Mouse (Mus musculus) lung, postnatal 25 days (tissue): Measurements from ENCODE around the gene Nisch.

Experiments
- DNase-seq: peaks from one replicate; pipeline ENCODE4 v3.0.0; 2022; ENCODE audit warnings: low spot score

Nisch gene

DNA sequence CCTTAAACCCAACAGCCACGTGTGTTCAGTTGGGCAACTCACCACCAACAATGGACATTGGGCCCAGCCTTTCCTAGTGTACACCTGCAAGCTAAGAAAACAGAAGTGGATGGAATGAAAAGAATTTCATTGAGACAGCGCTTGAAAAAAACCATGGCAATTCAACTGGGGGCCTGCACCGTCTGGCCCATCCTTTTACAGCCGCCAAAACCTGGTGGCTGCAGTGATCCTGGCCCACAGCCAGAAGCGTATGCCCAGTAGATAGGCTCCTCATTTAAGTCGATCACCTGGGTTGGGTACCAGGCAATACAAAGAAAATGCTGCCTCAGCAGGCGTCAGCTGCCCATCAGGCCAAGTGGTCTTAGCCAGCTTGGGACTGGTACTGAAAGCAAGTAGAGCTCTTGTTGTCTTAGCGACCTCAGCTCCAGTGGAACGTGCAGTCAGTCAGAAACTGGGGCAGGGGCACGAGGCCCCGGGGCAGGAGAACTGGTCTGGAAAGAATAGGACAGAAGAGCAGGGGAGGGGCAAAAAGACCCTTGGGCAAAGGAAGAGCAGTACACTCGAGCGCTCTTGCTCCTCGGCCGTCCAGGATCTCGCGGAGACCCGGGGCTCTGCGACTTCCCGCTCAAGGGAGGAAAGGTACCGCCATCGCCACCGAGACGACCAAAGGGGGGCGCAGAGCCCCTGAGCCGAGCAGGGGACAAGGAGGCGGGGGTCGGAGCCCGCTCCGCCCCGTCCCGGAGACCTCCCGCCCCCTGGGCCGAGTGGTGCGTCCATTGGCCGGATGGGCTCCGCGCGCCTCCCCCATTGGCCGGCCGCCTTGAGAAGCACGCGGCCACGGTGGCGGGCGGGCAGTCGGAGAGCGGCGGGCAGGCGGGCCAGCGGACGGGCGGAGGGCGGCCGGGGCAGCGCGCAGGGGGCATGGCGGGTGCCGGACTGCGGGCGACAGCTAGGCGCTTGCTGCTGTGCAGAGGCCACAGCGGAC lies 86.2 kb downstream of the Nisch start, which contains the start of gene Nt5dc2:
Gene Nt5dc2 (plus strand): TSS at position 818 of the 985 bp plus-strand sequence.
- DNase-seq: peak; percentile 90

DNA sequence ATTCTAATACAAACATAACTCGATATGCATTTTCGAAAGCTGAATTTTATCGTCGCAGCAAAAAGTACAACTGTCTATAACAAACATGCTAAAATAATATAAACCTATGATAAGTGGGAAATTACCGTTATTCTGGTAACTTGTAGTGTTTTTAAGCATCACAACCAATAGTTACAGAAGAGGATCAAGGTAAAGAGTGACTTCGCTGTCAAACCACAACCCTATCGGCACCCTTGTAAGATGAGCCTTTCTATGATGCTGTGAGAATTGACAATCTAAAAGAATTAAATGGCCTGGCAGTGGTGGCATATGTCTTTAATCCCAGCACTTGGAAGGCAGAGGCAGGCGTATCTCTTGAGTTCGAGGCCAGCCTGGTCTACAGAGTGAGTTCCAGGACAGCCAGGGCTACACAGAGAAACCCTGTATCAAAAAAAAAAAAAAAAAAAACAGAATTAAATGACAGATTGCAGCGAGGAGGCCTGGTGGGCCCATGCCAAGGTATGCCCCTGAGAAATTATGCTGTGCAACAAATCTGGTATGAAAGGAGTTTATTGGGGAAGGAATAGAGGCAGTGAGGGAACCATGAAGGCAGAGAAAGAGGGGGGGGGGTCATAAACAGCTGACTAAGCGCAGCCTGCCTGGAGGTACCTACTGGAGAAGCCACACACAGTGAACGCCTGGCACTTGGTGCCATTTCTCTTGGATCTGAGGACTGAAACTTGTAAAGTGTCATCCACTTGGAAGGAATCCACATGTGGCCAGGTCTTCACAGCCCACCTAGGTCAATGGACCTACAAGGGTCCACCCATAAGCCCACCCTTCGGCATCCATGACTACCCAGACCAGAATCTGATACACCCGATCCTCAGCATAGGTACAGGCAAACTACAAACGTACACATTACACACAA lies 87.2 kb downstream of the Nisch start:
- DNase-seq: no peak

DNA sequence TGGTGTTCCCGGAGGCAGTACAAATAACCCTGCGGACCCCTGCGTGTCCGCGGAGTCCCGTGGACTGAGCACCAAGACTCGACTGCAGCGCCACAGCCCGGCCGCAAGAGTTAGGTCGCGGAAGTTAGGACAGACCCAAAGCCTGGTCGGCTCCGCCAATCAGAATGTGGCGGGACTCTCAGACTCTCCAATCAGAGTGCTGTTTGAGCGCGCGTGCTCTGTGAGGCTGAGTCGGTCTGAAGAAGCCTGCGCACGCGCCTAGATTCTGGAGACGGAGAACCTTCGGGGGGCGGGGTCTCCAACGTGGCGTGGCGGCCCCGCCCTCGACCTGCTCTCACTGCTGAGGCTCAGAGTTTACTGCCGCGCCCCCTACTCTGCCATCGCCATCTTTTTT lies 87.9 kb downstream of the Nisch start, which contains the start of gene Smim4:
Gene Smim4 (minus strand): TSS at position 131 of the 394 bp plus-strand sequence.
- peak; percentile 99 for DNase-seq

DNA sequence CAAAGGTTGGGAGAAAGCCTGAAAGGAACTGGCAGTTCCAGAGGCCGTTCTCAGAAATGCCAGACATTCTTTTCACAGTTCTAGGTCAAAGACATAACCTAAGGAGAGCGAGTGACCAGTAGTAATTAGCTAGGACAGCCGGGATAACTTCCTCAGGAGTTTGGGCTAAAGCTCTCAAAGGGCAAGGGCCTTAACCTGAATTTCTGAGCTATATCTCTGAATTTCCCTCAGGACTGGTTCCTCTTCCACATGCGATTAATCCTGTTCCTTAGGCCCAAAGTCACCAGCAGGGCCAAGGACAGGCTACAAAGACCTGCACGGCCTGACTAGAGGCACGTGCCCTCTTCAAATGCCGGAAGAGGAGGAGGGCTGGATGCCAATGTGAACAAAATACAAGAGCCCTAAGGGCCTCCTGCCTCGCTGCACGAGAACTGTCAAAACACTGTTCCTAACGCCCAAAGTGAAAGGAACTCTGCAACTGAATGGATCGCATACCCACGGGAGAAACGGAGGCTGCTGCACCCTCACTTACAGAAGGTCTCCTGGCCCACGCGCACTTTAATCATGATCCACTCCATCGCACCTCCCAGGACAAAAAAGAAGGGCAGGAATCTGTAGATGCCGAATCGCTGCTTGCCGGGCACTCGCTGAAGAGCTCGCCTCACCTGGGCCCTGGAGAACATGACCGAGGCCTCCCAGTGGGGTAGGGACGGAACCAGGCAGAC lies 88.5 kb downstream of the Nisch start:
- DNase-seq: peak; percentile 88

DNA sequence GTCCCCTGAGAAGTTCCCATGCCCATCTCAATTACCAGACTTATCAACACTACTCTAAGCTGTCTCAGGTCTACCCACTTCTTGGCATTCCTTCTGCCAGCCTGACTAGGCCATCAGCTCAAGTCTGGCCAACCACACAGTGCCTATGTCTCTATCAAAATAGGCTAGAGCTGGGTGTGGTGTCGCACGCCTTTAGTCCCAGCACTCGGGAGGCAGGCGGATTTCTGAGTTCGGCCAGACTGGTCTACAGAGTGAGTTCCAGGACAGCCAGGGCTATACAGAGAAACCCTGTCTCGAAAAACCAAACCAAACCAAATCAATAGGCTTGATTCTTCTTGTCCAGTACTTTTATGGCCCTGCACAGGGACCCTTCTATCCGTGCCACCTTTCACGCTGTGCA lies 89.9 kb downstream of the Nisch start:
- DNase-seq: no peak

DNA sequence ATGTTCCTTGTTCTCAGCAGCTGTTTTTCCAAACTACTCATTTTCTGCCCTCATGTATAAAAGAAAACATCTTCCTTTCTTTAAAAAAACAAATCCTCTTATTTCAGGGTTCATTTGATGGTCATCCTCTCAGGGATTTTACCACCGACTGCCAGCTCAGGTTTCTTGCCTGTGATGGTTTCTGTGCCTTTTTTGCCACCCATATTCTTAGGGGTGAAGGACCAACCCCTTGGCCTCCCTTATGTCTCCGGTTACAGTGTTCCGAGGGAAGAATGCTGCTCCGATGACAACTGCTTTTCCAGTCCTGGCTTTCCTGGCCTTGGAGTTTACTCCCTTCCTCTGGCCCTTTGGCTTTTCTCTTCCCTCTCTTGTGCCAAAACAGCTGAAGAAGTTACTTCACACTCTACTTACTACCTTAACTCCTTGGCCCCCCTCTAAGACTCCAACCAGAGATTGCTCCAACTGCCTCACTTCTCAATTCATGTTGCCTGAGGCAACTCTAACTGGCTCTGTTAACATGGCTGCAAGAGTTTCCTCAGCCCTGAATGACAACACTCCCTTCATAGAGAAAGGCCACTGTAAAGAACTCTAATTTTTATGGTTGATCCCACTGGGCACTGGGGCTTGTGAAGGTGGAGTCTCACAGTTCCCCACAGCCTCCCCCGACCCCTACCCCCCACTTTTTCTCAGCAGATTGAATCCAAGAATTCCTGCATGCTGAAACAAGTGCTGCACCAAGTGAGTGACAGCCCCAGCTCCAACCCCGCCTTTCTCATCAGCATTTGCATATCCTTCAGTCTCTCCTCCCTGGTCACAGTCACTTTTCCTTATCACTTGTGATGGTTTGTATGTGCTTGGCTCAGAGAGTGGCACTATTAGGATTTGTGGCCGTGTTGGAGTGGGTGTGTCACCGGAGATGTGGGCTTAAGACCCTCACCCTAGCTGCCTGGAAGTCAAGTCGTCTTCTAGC lies 91.4 kb downstream of the Nisch start:
- DNase-seq: peak; percentile 18
